Mouse (Mus musculus): Measurements from ENCODE around the gene Fastkd2.

DNA sequence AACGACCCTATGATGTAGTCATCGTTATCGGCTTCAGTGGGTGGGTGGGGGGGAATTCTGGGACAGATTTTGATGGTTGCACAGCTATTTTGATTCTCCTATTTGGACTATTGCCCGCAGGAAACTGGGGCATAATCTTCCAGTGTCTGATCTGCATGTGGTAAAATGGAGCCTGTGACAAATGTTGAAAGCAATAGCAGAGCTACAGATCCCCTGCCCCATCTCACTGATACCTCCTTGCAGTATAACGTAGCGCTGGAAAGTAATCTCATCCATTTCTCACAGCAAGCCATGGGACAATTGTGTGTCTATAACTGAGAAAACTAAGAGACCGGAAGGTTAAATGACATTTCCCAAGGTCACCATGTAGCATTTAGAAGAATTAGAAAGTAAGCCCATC, 34.0 kb downstream of the Fastkd2 start:
- TF ChIP-seq CTCF (IDR thresholded peaks at IDR 0.05; ENCODE audit: low read depth, low read length) (no peak), POLR2AphosphoS5 (IDR thresholded peaks at IDR 0.05; ENCODE audit: insufficient replicate concordance, low read depth, low read length) (no peak)
